Mouse (Mus musculus): ENCODE data around the gene Rnf216.
"Not testable (repeated sequence)": the region's sequence is repeated elsewhere in the genome, so short reads cannot be mapped to it uniquely, and the experiment has no call there.

Gene Rnf216

GRCm38 (mm10) chr5:143112281-143113246, at the start of gene Rnf216:
Gene Rnf216 (minus strand): TSS chr5:143112994.
- DNase-seq (ENCODE audit: low spot score in 2 of 2) = peak; percentile 93 to 94

GRCm38 (mm10) chr5:143155534-143155933, 42.7 kb upstream of the Rnf216 start:
- no peak for DNase-seq (ENCODE audit: low spot score in 2 of 2)

- DNase-seq (ENCODE audit: low spot score in 2 of 2) = no peak
Observed at GRCm38 (mm10) chr5:143153756-143154155, 41.0 kb upstream of the Rnf216 start.

- no peak for DNase-seq (ENCODE audit: low spot score in 2 of 2)
Observed at GRCm38 (mm10) chr5:143150044-143150443, 37.2 kb upstream of the Rnf216 start.

GRCm38 (mm10) chr5:143149536-143149935, 36.7 kb upstream of the Rnf216 start:
- no peak for DNase-seq (ENCODE audit: low spot score in 2 of 2)

GRCm38 (mm10) chr5:143148661-143149060, 35.9 kb upstream of the Rnf216 start:
- DNase-seq (ENCODE audit: low spot score in 2 of 2) = no peak

- no peak for DNase-seq (ENCODE audit: low spot score in 2 of 2)
Observed at GRCm38 (mm10) chr5:143147481-143147880, 34.7 kb upstream of the Rnf216 start, which contains the start of gene Olfr718-ps1. Gene Olfr718-ps1 (minus strand): TSS chr5:143147581.

- no peak for DNase-seq (ENCODE audit: low spot score in 2 of 2)
Observed at GRCm38 (mm10) chr5:143137580-143137979, 24.8 kb upstream of the Rnf216 start.

GRCm38 (mm10) chr5:143135042-143135441, 22.2 kb upstream of the Rnf216 start:
- no peak for DNase-seq (ENCODE audit: low spot score in 2 of 2)

GRCm38 (mm10) chr5:143134216-143135010, 21.6 kb upstream of the Rnf216 start:
- DNase-seq (ENCODE audit: low spot score in 2 of 2) = not testable (repeated sequence)

GRCm38 (mm10) chr5:143132935-143133514, 20.2 kb upstream of the Rnf216 start:
- DNase-seq (ENCODE audit: low spot score in 2 of 2) = no peak

- no peak for DNase-seq (ENCODE audit: low spot score in 2 of 2)
Observed at GRCm38 (mm10) chr5:143130342-143130741, 17.5 kb upstream of the Rnf216 start.

GRCm38 (mm10) chr5:143129101-143129500, 16.3 kb upstream of the Rnf216 start:
- no peak for DNase-seq (ENCODE audit: low spot score in 2 of 2)

- peak in 1 of 2 experiments; percentile 25 for DNase-seq (ENCODE audit: low spot score in 2 of 2)
Observed at GRCm38 (mm10) chr5:143127837-143128236, 15.0 kb upstream of the Rnf216 start.

- no peak for DNase-seq (ENCODE audit: low spot score in 2 of 2)
Observed at GRCm38 (mm10) chr5:143126908-143127307, 14.1 kb upstream of the Rnf216 start.

GRCm38 (mm10) chr5:143126089-143126488, 13.3 kb upstream of the Rnf216 start:
- no peak for DNase-seq (ENCODE audit: low spot score in 2 of 2)

- DNase-seq (ENCODE audit: low spot score in 2 of 2) = peak in 1 of 2 experiments; percentile 30
Observed at GRCm38 (mm10) chr5:143125601-143126000, 12.8 kb upstream of the Rnf216 start.

GRCm38 (mm10) chr5:143124805-143125378, 12.1 kb upstream of the Rnf216 start:
- DNase-seq (ENCODE audit: low spot score in 2 of 2) = no peak

- DNase-seq (ENCODE audit: low spot score in 2 of 2) = no peak
Observed at GRCm38 (mm10) chr5:143122673-143123072, 9.9 kb upstream of the Rnf216 start.

- no peak for DNase-seq (ENCODE audit: low spot score in 2 of 2)
Observed at GRCm38 (mm10) chr5:143122125-143122524, 9.3 kb upstream of the Rnf216 start.

- DNase-seq (ENCODE audit: low spot score in 2 of 2) = no peak
Observed at GRCm38 (mm10) chr5:143106842-143107241, 6.0 kb downstream of the Rnf216 start.

GRCm38 (mm10) chr5:143103231-143103630, 9.6 kb downstream of the Rnf216 start:
- no peak for DNase-seq (ENCODE audit: low spot score in 2 of 2)

Data from cerebellum, postnatal 4 days (tissue).